Mouse (Mus musculus) macrophage (primary cell): ENCODE results near the gene Rgl1. TPM values are rescaled to one million over a fixed set of nuclear protein-coding genes. Genes with fewer than 3 reads are reported as not detected.

Experiments used
- H3K27ac ChIP-seq: fragments of 350-480 bp; formaldehyde crosslinking; 2 replicates; pipeline ENCODE4 v1.9.0; 2021
- H3K36me3 ChIP-seq: fragments of 350-480 bp; formaldehyde crosslinking; 2 replicates; pipeline ENCODE4 v1.9.0; 2021; ENCODE audit errors: inconsistent target
- H3K4me3 ChIP-seq: fragments of 350-480 bp; formaldehyde crosslinking; 2 replicates; pipeline ENCODE4 v1.9.0; 2021; ENCODE audit errors: inconsistent target
- H3K79me2 ChIP-seq: fragments of 350-480 bp; formaldehyde crosslinking; 2 replicates; pipeline ENCODE4 v1.9.0; 2021; ENCODE audit errors: inconsistent target
- WGBS: methylation state at CpG from one replicate; pipeline ENCODE4 v1.1.7; 2026; ENCODE audit warnings: inconsistent platforms; ENCODE audit not compliant: missing documents; 5-methylcytosine and 5-hydroxymethylcytosine counted together
- polyA plus RNA-seq: library from polyadenylated mRNA; stranded (reverse); fragments of 250-400 nt; gene quantifications from 3 replicates; pipeline ENCODE4 v1.2.4, GENCODE M21; 2018; ENCODE audit warnings: inconsistent platforms

The Rgl1 gene
- polyA plus RNA-seq, 1 experiment from 2014 or later: 74.0 TPM

- WGBS: 79% methylated on average over 5 of the region's 7 CpGs
- no peak overlapping the region for H3K27ac ChIP-seq
- H3K36me3 ChIP-seq: no peaks in the 10 kb centered on the region
- no peaks in the 10 kb centered on the region for H3K79me2 ChIP-seq
- H3K4me3 ChIP-seq: no peak overlapping the region
Observed at GRCm38 (mm10) chr1:152639344-152639743, 126.8 kb downstream of the Rgl1 start.

- H3K79me2 ChIP-seq: no peaks in the 10 kb centered on the region
- H3K27ac ChIP-seq: no peak overlapping the region
- WGBS: 91% methylated on average over 5 of the region's 5 CpGs
- H3K36me3 ChIP-seq: no peaks in the 10 kb centered on the region
- H3K4me3 ChIP-seq: no peak overlapping the region
Observed at GRCm38 (mm10) chr1:152634638-152635037, 131.5 kb downstream of the Rgl1 start.

GRCm38 (mm10) chr1:152629780-152630179, 136.4 kb downstream of the Rgl1 start:
- H3K36me3 ChIP-seq: no peaks in the 10 kb centered on the region
- H3K4me3 ChIP-seq: no peak overlapping the region
- H3K79me2 ChIP-seq: no peaks in the 10 kb centered on the region
- WGBS: 94% methylated on average over 3 of the region's 3 CpGs
- H3K27ac ChIP-seq: no peak overlapping the region

GRCm38 (mm10) chr1:152625651-152626050, 140.5 kb downstream of the Rgl1 start:
- Histone ChIP-seq H3K79me2 (peaks cover 40% of the 10 kb centered on the region; the same call in 1 of the 2 replicates), H3K27ac (no peak overlapping the region), H3K4me3 (peak overlapping the region; percentile 87; the same call in 1 of the 2 replicates), H3K36me3 (no peaks in the 10 kb centered on the region; the same call in 1 of the 2 replicates)

DNA sequence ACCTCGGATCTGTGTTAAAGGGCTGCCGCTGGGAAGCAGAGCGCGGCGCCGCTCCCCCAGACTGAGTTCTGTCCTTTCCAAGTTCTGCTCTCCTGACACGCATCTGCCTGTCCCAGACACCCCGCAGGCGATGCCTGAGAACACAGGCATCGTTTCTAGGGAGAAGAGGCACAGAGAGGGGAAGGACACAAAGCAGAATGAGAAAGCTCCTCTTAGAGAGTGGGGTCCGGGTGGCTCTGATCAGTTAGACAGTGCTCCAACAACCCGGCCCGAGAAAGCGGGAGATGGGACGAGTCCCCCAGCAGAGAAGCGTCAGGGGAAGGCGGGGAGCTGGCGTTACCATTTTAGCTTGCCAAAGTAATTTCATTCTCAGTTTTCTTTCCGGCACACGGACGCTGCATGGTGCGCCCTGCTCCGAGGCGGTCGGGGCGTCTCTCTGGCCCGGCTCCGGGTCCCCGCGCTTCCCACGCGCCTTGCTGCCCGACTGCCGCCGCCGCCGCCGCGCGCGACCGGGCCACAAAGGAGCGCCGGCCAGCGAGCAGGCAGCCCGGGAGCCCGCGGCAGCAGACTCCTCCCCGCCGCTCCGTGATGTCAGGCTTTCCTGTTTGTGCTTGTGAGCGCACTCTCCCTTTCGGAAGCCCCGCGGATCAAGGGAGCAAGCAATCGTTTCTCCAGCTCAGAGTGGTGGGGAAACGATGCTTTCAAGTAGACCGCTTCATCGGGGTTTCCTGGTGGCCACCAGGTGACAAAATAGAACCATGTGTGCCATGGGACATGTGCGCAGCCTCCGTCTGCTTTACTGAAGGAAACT, 141.3 kb downstream of the Rgl1 start:
- under 1% methylated on average over 61 of the region's 61 CpGs for WGBS
- Histone ChIP-seq H3K4me3 (peak overlapping the region; percentile 87), H3K36me3 (peaks cover 3% of the 10 kb centered on the region; the same call in 1 of the 2 replicates), H3K27ac (peak overlapping the region; percentile 65), H3K79me2 (peaks cover 48% of the 10 kb centered on the region; the same call in 1 of the 2 replicates)

GRCm38 (mm10) chr1:152623375-152624270, 142.5 kb downstream of the Rgl1 start:
- Histone ChIP-seq H3K27ac (peak overlapping the region; percentile 65), H3K4me3 (peak overlapping the region; percentile 87)
- 50% methylated on average over 12 of the region's 12 CpGs for WGBS

GRCm38 (mm10) chr1:152622765-152623211, 143.4 kb downstream of the Rgl1 start:
- Histone ChIP-seq H3K36me3 (peaks cover 11% of the 10 kb centered on the region), H3K79me2 (peaks cover 62% of the 10 kb centered on the region; the same call in 1 of the 2 replicates), H3K27ac (no peak overlapping the region), H3K4me3 (peak overlapping the region; percentile 87; the same call in 1 of the 2 replicates)
- 94% methylated on average over 9 of the region's 9 CpGs for WGBS

More at GRCm38 (mm10) chr1:152623375-152624270, 142.5 kb downstream of the Rgl1 start:
- Histone ChIP-seq H3K36me3 (peaks cover 11% of the 10 kb centered on the region), H3K79me2 (peaks cover 60% of the 10 kb centered on the region; the same call in 1 of the 2 replicates)

GRCm38 (mm10) chr1:152621624-152622023, 144.5 kb downstream of the Rgl1 start:
- peaks cover 11% of the 10 kb centered on the region for H3K36me3 ChIP-seq
- 91% methylated on average over 4 of the region's 4 CpGs for WGBS
- H3K27ac ChIP-seq: no peak overlapping the region
- H3K4me3 ChIP-seq: no peak overlapping the region
- peaks cover 69% of the 10 kb centered on the region; the same call in 1 of the 2 replicates for H3K79me2 ChIP-seq

GRCm38 (mm10) chr1:152619396-152619795, 146.8 kb downstream of the Rgl1 start:
- no peak overlapping the region for H3K27ac ChIP-seq
- 94% methylated on average over 9 of the region's 9 CpGs for WGBS
- H3K4me3 ChIP-seq: no peak overlapping the region
- H3K36me3 ChIP-seq: peaks cover 11% of the 10 kb centered on the region
- H3K79me2 ChIP-seq: peaks cover 82% of the 10 kb centered on the region; the same call in 1 of the 2 replicates

- Histone ChIP-seq H3K4me3 (no peak overlapping the region), H3K79me2 (peaks cover 82% of the 10 kb centered on the region; the same call in 1 of the 2 replicates), H3K27ac (no peak overlapping the region), H3K36me3 (peaks cover 11% of the 10 kb centered on the region)
- 97% methylated on average over 3 of the region's 3 CpGs for WGBS
Observed at GRCm38 (mm10) chr1:152618896-152619295, 147.3 kb downstream of the Rgl1 start.

GRCm38 (mm10) chr1:152618381-152618780, 147.8 kb downstream of the Rgl1 start:
- WGBS: 94% methylated on average over 1 of the region's 1 CpGs
- Histone ChIP-seq H3K27ac (peak overlapping the region; percentile 59), H3K79me2 (peaks cover 79% of the 10 kb centered on the region; the same call in 1 of the 2 replicates), H3K36me3 (peaks cover 11% of the 10 kb centered on the region), H3K4me3 (no peak overlapping the region)

GRCm38 (mm10) chr1:152617745-152618342, 148.3 kb downstream of the Rgl1 start:
- H3K4me3 ChIP-seq: no peak overlapping the region
- 38% methylated on average over 10 of the region's 10 CpGs for WGBS
- H3K36me3 ChIP-seq: peaks cover 11% of the 10 kb centered on the region
- peaks cover 74% of the 10 kb centered on the region; the same call in 1 of the 2 replicates for H3K79me2 ChIP-seq
- peak overlapping the region; percentile 59 for H3K27ac ChIP-seq

DNA sequence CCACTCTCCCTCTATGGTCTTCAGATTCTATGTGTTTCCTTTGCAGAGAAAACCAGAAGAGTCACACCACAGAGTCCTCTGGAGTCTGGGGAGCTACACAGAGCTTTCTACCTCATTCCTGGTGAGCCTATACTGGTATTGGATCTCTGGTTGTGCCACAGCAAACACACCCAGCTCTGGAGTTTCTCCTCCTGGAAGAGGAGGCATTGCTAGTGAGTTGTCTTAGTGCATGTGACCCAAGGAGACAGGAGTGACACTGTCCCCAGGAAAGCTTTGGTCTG, 149.4 kb downstream of the Rgl1 start:
- peak overlapping the region; percentile 59 for H3K27ac ChIP-seq
- H3K4me3 ChIP-seq: no peak overlapping the region
- H3K36me3 ChIP-seq: peaks cover 11% of the 10 kb centered on the region
- H3K79me2 ChIP-seq: peaks cover 70% of the 10 kb centered on the region; the same call in 1 of the 2 replicates
